Mouse (Mus musculus) G1E (cell line): Measurements from ENCODE around the gene Gucd1. TPM values are rescaled to one million over a fixed set of nuclear protein-coding genes. Genes with fewer than 3 reads are reported as not detected.
"Not testable (repeated sequence)": the region's sequence is repeated elsewhere in the genome, so short reads cannot be mapped to it uniquely, and the experiment has no call there.

ENCODE experiments used
- ATAC-seq: 2 replicates; pipeline ENCODE4 v1.8.0; 2016; ENCODE audit warnings: mild to moderate bottlenecking; ENCODE audit not compliant: insufficient number of reproducible peaks, poor library complexity, low FRiP score, severe bottlenecking; ENCODE audit errors: extremely low read depth
- DNase-seq: peaks from one replicate; pipeline ENCODE4 v3.0.0; 2012; ENCODE audit warnings: low spot score
- H3K27me3 ChIP-seq: 2 replicates; pipeline ENCODE4 v1.6.1; 2012; ENCODE audit warnings: mild to moderate bottlenecking, low read length, inconsistent platforms; ENCODE audit not compliant: insufficient read depth
- H3K36me3 ChIP-seq: replicated peaks from 2 replicates; pipeline ENCODE3; 2012; ENCODE audit warnings: mild to moderate bottlenecking, inconsistent platforms
- H3K4me1 ChIP-seq: 2 replicates; pipeline ENCODE4 v1.6.1; 2012; ENCODE audit warnings: low read depth, low read length, inconsistent platforms, mixed read lengths; ENCODE audit not compliant: insufficient read depth
- H3K4me3 ChIP-seq: 2 replicates; pipeline ENCODE4 v1.5.1; 2012; ENCODE audit warnings: low read depth, mild to moderate bottlenecking, inconsistent platforms, low read length, moderate library complexity, mixed read lengths
- H3K9me3 ChIP-seq: replicated peaks from 2 replicates; pipeline ENCODE4 v1.6.1; 2012; ENCODE audit warnings: inconsistent platforms
- CTCF ChIP-seq: IDR thresholded peaks from 2 replicates; pipeline ENCODE4 v1.5.1; 2012; ENCODE audit warnings: low read depth, low read length, inconsistent platforms, mixed read lengths
- GATA1 ChIP-seq: IDR thresholded peaks from 2 replicates; pipeline ENCODE4 v1.6.1; 2012; ENCODE audit warnings: borderline replicate concordance, low read length, inconsistent platforms, mixed read lengths
- GATA2 ChIP-seq: IDR thresholded peaks from 2 replicates; pipeline ENCODE4 v1.6.1; 2012; ENCODE audit warnings: low read depth, low read length, inconsistent platforms, borderline replicate concordance
- POLR2AphosphoS5 ChIP-seq: IDR thresholded peaks from 2 replicates; pipeline ENCODE4 v1.6.1; 2012; ENCODE audit warnings: low read depth, low read length, inconsistent platforms; ENCODE audit not compliant: insufficient replicate concordance
- TAL1 ChIP-seq: conservative IDR thresholded peaks from 2 replicates; pipeline ENCODE4 v1.6.1; 2012; ENCODE audit warnings: low read depth, low read length, inconsistent platforms, mixed read lengths
- polyA plus RNA-seq: library from polyadenylated mRNA; stranded (reverse); fragments of >175 nt; gene quantifications from 2 replicates; pipeline ENCODE4 v1.2.3, GENCODE M21; 2012
- total RNA-seq, 2 experiments: library from RNA; stranded (forward) in 1 of 2; stranded (reverse) in 1 of 2; fragments of 200-1000 nt in 1 of 2; fragments of >200 nt in 1 of 2; fragmentation: Nextera tagmentation in 1 of 2; gene quantifications; 2 replicates each; pipeline ENCODE4 v1.2.3; 2014 to 2017

Gene Gucd1
- total RNA-seq (2014; fragmentation: Nextera tagmentation) (17.0 and 26.1 TPM in 2 replicates), total RNA-seq (2017) (41.7 and 48.6 TPM in 2 replicates), polyA plus RNA-seq (14.5 and 15.8 TPM in 2 replicates)

DNA sequence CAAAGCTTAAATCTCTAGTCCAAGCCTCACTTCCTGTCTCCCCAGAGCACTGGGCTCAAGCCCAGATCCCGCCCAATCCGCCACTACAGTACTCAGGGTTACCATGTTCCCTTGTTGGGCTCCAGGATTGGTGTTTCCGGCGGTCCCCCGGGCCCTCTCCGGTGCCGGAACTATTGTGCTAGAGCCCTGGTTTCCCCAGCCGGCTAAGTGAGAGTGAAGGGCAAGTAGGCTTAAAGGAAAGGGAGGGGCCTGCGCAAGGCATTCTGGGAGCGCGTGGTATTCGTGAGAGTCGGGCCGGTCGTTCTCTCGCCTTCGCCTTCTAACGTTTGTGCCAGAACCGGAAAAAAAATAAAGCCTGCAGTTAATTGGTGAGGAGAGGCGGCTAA is at the start of gene Gucd1:
TSS of gene Gucd1 (minus strand) at position 215 of the 386 bp plus-strand sequence.
- Histone ChIP-seq H3K4me1 (peaks cover 72% of the 10 kb centered on the region), H3K9me3 (no peaks in the 10 kb centered on the region), H3K36me3 (peaks cover 48% of the 10 kb centered on the region), H3K27me3 (no peaks in the 10 kb centered on the region), H3K4me3 (peak within 1 kb of the TSS; percentile 90)
- peak; percentile 67 for DNase-seq
- TF ChIP-seq GATA1 (no peak), CTCF (no peak), GATA2 (no peak), POLR2AphosphoS5 (no peak), TAL1 (no peak)
- peak; percentile 35 for ATAC-seq

- peaks cover 29% of the 10 kb centered on the region for H3K27me3 ChIP-seq
- not testable (repeated sequence) for H3K36me3 ChIP-seq, H3K4me3 ChIP-seq, ATAC-seq, H3K4me1 ChIP-seq, DNase-seq, H3K9me3 ChIP-seq
These were observed 49.0 kb upstream of the Gucd1 start for GRCm38 (mm10) chr10:75566765-75567164.

DNA sequence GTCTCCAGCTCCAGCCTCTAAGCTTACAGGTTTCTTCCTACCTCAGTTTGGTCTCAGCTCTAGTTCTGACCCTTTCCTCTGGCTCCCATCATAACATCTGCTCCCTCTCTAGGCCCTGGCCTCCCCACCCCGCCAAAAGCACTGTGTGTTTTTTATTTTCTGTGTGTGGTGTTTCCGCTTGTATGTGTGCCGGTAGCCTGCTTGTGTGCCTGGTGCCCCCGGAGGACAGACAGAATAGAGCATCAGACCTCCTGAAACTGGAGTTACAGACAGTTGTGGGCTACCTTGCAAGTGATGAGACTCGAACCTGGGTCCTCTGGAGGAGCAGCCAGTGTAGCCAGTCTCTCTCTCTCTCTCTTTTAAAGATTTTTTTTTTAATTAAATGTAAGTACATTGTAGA is 48.5 kb upstream of the Gucd1 start:
- DNase-seq (no peak), ATAC-seq (no peak)

GRCm38 (mm10) chr10:75565906-75566305 is 48.1 kb upstream of the Gucd1 start:
- H3K4me1 ChIP-seq, result peaks cover 8% of the 10 kb centered on the region
- H3K9me3 ChIP-seq, result no peaks in the 10 kb centered on the region
- no peak overlapping the region for H3K4me3 ChIP-seq
- no peaks in the 10 kb centered on the region for H3K36me3 ChIP-seq
- DNase-seq, result no peak
- peaks cover 32% of the 10 kb centered on the region for H3K27me3 ChIP-seq
- no peak for TF ChIP-seq GATA1
- TF ChIP-seq POLR2AphosphoS5, result no peak
- TF ChIP-seq GATA2, result no peak
- ATAC-seq, result no peak

More for the DNA sequence above, 48.5 kb upstream of the Gucd1 start:
- TF ChIP-seq TAL1 (no peak), GATA1 (no peak), GATA2 (no peak), CTCF (no peak), POLR2AphosphoS5 (no peak)
- Histone ChIP-seq H3K36me3 (no peaks in the 10 kb centered on the region), H3K4me3 (no peak overlapping the region), H3K4me1 (peaks cover 8% of the 10 kb centered on the region), H3K9me3 (no peaks in the 10 kb centered on the region), H3K27me3 (peaks cover 29% of the 10 kb centered on the region)

GRCm38 (mm10) chr10:75565436-75565835 is 47.7 kb upstream of the Gucd1 start:
- Histone ChIP-seq H3K4me3 (no peak overlapping the region), H3K27me3 (peaks cover 36% of the 10 kb centered on the region), H3K9me3 (no peaks in the 10 kb centered on the region), H3K36me3 (no peaks in the 10 kb centered on the region), H3K4me1 (peaks cover 8% of the 10 kb centered on the region)
- DNase-seq (no peak), ATAC-seq (peak; percentile 54)
- TF ChIP-seq GATA2 (no peak), GATA1 (no peak), POLR2AphosphoS5 (no peak), CTCF (no peak)

DNA sequence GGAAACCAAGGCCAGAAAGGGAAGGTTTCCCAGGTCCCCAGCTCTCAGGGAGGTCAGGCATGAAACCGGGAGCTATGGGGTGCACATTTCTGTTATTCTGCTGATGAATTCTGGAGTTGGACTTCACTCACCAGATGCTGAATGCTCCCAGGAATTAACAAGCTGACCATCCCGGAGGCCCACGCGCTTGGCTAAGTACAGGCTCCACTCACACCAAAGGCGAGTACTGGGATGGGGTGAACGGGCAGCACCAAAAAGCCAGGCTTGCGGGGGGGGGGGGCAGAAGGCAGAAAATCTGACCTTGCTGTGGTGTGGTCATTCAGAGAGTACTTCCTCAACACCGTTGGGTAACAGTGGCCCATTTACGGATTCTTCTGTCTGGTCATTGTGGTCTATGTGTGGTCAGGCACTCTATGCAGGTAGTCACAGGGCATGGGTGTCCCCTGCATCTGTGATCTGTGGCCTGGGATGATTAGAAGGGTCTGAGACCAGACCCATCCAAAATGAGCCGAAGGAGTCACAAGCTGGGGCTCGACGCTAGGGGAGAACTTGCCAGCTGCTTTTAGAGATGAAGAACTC is 47.0 kb upstream of the Gucd1 start:
- Histone ChIP-seq H3K36me3 (no peaks in the 10 kb centered on the region), H3K27me3 (peaks cover 42% of the 10 kb centered on the region), H3K9me3 (no peaks in the 10 kb centered on the region), H3K4me1 (peaks cover 8% of the 10 kb centered on the region), H3K4me3 (no peak overlapping the region)
- no peak for TF ChIP-seq GATA2
- no peak for TF ChIP-seq GATA1
- TF ChIP-seq CTCF, result no peak
- TF ChIP-seq POLR2AphosphoS5, result no peak
- no peak for TF ChIP-seq TAL1
- DNase-seq (no peak), ATAC-seq (no peak)

DNA sequence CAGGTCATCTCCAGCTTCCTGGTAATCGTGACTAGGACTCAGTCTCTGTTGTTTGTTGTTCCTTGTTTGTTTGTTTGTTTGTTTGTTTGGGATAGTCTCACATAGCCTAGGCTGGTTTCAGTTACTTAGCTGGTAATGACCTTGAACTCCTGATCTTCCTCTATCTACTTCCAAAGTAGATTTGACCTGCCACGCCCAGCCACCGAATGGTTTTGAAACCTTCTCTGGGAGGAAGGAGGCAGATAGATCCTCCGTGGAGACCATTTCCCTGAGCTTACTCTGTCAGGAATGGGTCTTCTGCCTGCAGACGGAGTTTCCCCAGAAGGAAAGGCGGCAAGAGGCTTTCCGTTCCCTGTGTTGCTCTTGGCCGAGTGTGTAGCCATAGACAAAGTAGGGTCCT is 44.8 kb upstream of the Gucd1 start:
- peaks cover 8% of the 10 kb centered on the region for H3K4me1 ChIP-seq
- DNase-seq (no peak), ATAC-seq (no peak)
- H3K36me3 ChIP-seq, result no peaks in the 10 kb centered on the region
- no peaks in the 10 kb centered on the region for H3K9me3 ChIP-seq
- no peak overlapping the region for H3K4me3 ChIP-seq
- no peak for TF ChIP-seq CTCF
- no peak for TF ChIP-seq POLR2AphosphoS5
- TF ChIP-seq GATA1, result no peak
- TF ChIP-seq GATA2, result no peak
- TF ChIP-seq TAL1, result no peak
- H3K27me3 ChIP-seq, result peaks cover 46% of the 10 kb centered on the region
